Mouse (Mus musculus): ENCODE measurements at regions not wholly inside any gene's neighbourhood (a gene's known extent, or its start where the extent isn't known, plus 50 kb on each side); places are given as distances from the start of the nearest gene placed in this dataset.

GRCm38 (mm10) chr10:96325297-96325696 is 188.9 kb downstream of the Gm5426 start:
- no peak for DNase-seq

GRCm38 (mm10) chr10:96330639-96331487 is 194.5 kb downstream of the Gm5426 start:
- DNase-seq, result no peak

- peak; percentile 80 for DNase-seq
These were observed 196.4 kb downstream of the Gm5426 start for GRCm38 (mm10) chr10:96332731-96333201.

GRCm38 (mm10) chr10:96333224-96333623 is 196.8 kb downstream of the Gm5426 start:
- DNase-seq, result peak; percentile 9

- no peak for DNase-seq
These were observed 199.9 kb downstream of the Gm5426 start for GRCm38 (mm10) chr10:96336271-96336670.

- DNase-seq, result no peak
These were observed 200.8 kb downstream of the Gm5426 start for GRCm38 (mm10) chr10:96337088-96337666.

GRCm38 (mm10) chr10:96337797-96338608 is 201.6 kb downstream of the Gm5426 start:
- DNase-seq, result no peak

- no peak for DNase-seq
These were observed 202.2 kb downstream of the Gm5426 start for GRCm38 (mm10) chr10:96338609-96338978.

GRCm38 (mm10) chr10:96342476-96342875 is 206.1 kb downstream of the Gm5426 start:
- DNase-seq, result no peak

- no peak for DNase-seq
These were observed 207.3 kb downstream of the Gm5426 start for GRCm38 (mm10) chr10:96343666-96344065.

GRCm38 (mm10) chr10:96350692-96351091 is 214.3 kb downstream of the Gm5426 start:
- DNase-seq, result no peak

GRCm38 (mm10) chr10:96351320-96351719 is 214.9 kb downstream of the Gm5426 start:
- DNase-seq, result no peak

GRCm38 (mm10) chr10:96356980-96357624 is 220.7 kb downstream of the Gm5426 start:
- DNase-seq, result no peak

GRCm38 (mm10) chr10:96357632-96358031 is 221.2 kb downstream of the Gm5426 start:
- no peak for DNase-seq

- no peak for DNase-seq
These were observed 222.6 kb downstream of the Gm5426 start for GRCm38 (mm10) chr10:96358984-96359383.

GRCm38 (mm10) chr10:96362211-96362610 is 225.8 kb downstream of the Gm5426 start:
- DNase-seq, result no peak

- no peak for DNase-seq
These were observed 227.5 kb downstream of the Gm5426 start for GRCm38 (mm10) chr10:96363867-96364266.

GRCm38 (mm10) chr10:96365101-96365500 is 228.7 kb downstream of the Gm5426 start:
- DNase-seq, result no peak

GRCm38 (mm10) chr10:96366871-96367270 is 230.5 kb downstream of the Gm5426 start:
- no peak for DNase-seq

GRCm38 (mm10) chr10:96370547-96371320 is 234.3 kb downstream of the Gm5426 start:
- DNase-seq, result no peak

GRCm38 (mm10) chr10:96371321-96371653 is 234.9 kb downstream of the Gm5426 start:
- DNase-seq, result no peak
